Comparison of ENCODE assay signal across 8 mouse cellular contexts in genomic region chr19:5802011-5802786, GRCm38 (mm10). TPM values are rescaled to one million over a fixed set of nuclear protein-coding genes. Genes with fewer than 3 reads are reported as not detected.
DNase-seq lines count a peak whose midpoint lies in the region; ATAC-seq and TF ChIP-seq lines count a peak whose summit lies in the region.

No protein-coding gene starts in this region.

- peak; percentile 93 for TF ChIP-seq EP300 in liver, postnatal 0 days (IDR thresholded peaks at IDR 0.05; ENCODE audit: low read depth)

- intact Hi-C loops in heart, postnatal 14 days (cut with DNase I): loop anchor here (1.0 to 2.0 kb wide), 2 partner anchors 17 to 43 kb away; no protein-coding TSS in a partner anchor

- peak; percentile 94 for DNase-seq in ES-CJ7 (ENCODE audit: low read depth, low spot score)
- DNase-seq in cerebellum, adult 11 months: peak; percentile 95
- peak; percentile 98 for DNase-seq in forebrain, embryonic 14.5 days (ENCODE audit: low spot score)
- peak; percentile 94 to 98 for DNase-seq in heart, postnatal 14 days
- DNase-seq in layer of hippocampus, adult 11-12 months (ENCODE audit: low spot score): peak; percentile 97
- DNase-seq in liver, postnatal 0 days: peak; percentile 96
- peak; percentile 93 for DNase-seq in telencephalon, adult 2 months (ENCODE audit: low read depth, low spot score)

- no peaks in the 10 kb centered on the region for H3K9me3 ChIP-seq in forebrain, embryonic 14.5 days (replicated peaks; ENCODE audit: control insufficient read depth, low read length)
- H3K9me3 ChIP-seq in liver, postnatal 0 days (ENCODE audit: low read length): no peaks in the 10 kb centered on the region
- no peaks in the 10 kb centered on the region for H3K9me3 ChIP-seq in neural tube, embryonic 13.5 days

- no peaks in the 10 kb centered on the region for H3K27me3 ChIP-seq in forebrain, embryonic 14.5 days (replicated peaks; ENCODE audit: control insufficient read depth, insufficient read depth, low read length)
- H3K27me3 ChIP-seq in liver, postnatal 0 days (ENCODE audit: insufficient read depth, low read length): no peaks in the 10 kb centered on the region
- H3K27me3 ChIP-seq in neural tube, embryonic 13.5 days: no peaks in the 10 kb centered on the region

- peak overlapping the region; percentile 77 for H3K4me2 ChIP-seq in forebrain, embryonic 14.5 days (ENCODE audit: low read length)
- peak overlapping the region; percentile 73 for H3K4me2 ChIP-seq in liver, postnatal 0 days (ENCODE audit: low read depth, low read length)
- peak overlapping the region; percentile 100 for H3K4me2 ChIP-seq in neural tube, embryonic 13.5 days

- ATAC-seq in forebrain, embryonic 14.5 days: peak; percentile 41
- ATAC-seq in liver, postnatal 0 days: peak; percentile 40
- peak; percentile 57; the same call in 1 of the 2 replicates for ATAC-seq in neural tube, embryonic 13.5 days (ENCODE audit: low read depth)

- H3K4me1 ChIP-seq in forebrain, embryonic 14.5 days (ENCODE audit: control insufficient read depth, insufficient read depth, low read length): peaks cover 32% of the 10 kb centered on the region
- peaks cover 35% of the 10 kb centered on the region for H3K4me1 ChIP-seq in liver, postnatal 0 days (ENCODE audit: insufficient read depth)
- H3K4me1 ChIP-seq in neural tube, embryonic 13.5 days (replicated peaks): peaks cover 49% of the 10 kb centered on the region

- H3K36me3 ChIP-seq in forebrain, embryonic 14.5 days (ENCODE audit: control insufficient read depth, insufficient read depth, low read length): peaks cover 24% of the 10 kb centered on the region
- H3K36me3 ChIP-seq in liver, postnatal 0 days (replicated peaks; ENCODE audit: insufficient read depth, low read length): peaks cover 36% of the 10 kb centered on the region
- H3K36me3 ChIP-seq in neural tube, embryonic 13.5 days: peaks cover 15% of the 10 kb centered on the region

- TF ChIP-seq CTCF in liver, postnatal 0 days (IDR thresholded peaks at IDR 0.05; ENCODE audit: low read depth): no peak

- peak overlapping the region; percentile 99 for H3K9ac ChIP-seq in forebrain, embryonic 14.5 days (ENCODE audit: low read length)
- peak overlapping the region; percentile 95 for H3K9ac ChIP-seq in liver, postnatal 0 days (replicated peaks)
- peak overlapping the region; percentile 99 for H3K9ac ChIP-seq in neural tube, embryonic 13.5 days

- under 1% methylated on average over 25 of the region's 25 CpGs for WGBS in forebrain, embryonic 14.5 days
- under 1% methylated on average over 25 of the region's 25 CpGs for WGBS in liver, postnatal 0 days (ENCODE audit: insufficient replicate concordance)
- WGBS in neural tube, embryonic 13.5 days: 1% methylated on average over 25 of the region's 25 CpGs

- H3K4me3 ChIP-seq in forebrain, embryonic 14.5 days (ENCODE audit: low read depth, low read length): peak overlapping the region; percentile 97
- peak overlapping the region; percentile 84 for H3K4me3 ChIP-seq in liver, postnatal 0 days (ENCODE audit: low read depth, low read length)
- H3K4me3 ChIP-seq in neural tube, embryonic 13.5 days: peak overlapping the region; percentile 82

- peak overlapping the region; percentile 100 for H3K27ac ChIP-seq in forebrain, embryonic 14.5 days (ENCODE audit: low read depth, low read length)
- peak overlapping the region; percentile 98 for H3K27ac ChIP-seq in liver, postnatal 0 days (ENCODE audit: low read depth)
- peak overlapping the region; percentile 100 for H3K27ac ChIP-seq in neural tube, embryonic 13.5 days (replicated peaks)

RNA-seq across cellular contexts. Expression of gene Scyl1, which starts 31.0 kb away (rescaled TPM):
- polyA plus RNA-seq in forebrain, embryonic 14.5 days (2014; fragmentation: Nextera tagmentation; extraction: Ambion mirVana): 56.1 and 67.9 TPM in 2 replicates
- total RNA-seq in heart, postnatal 14 days (2021): 10 to 100 TPM; 66.2 to 67.2 TPM
- polyA plus RNA-seq in liver, postnatal 0 days (2015; fragmentation: Nextera tagmentation; extraction: Ambion mirVana): 16.9 and 17.0 TPM in 2 replicates
- polyA plus RNA-seq in neural tube, embryonic 13.5 days (2015; fragmentation: Nextera tagmentation; extraction: Ambion mirVana): 66.7 and 69.8 TPM in 2 replicates

Comparison
In these comparisons a context has a peak if more than half of its experiments do, and no peak if none do; other contexts are left out.
1. Peak in every context shown above with its lines: DNase-seq, ATAC-seq, H3K4me3 ChIP-seq and H3K27ac ChIP-seq.